Mouse (Mus musculus) limb, embryonic 15.5 days (tissue): Measurements from ENCODE around the gene Tmtc4. TPM values are rescaled to one million over a fixed set of nuclear protein-coding genes. Genes with fewer than 3 reads are reported as not detected.
A peak's percentile ranks its signal among the peaks of the same experiment; 100 is the strongest.

ENCODE experiments used
- ATAC-seq: fragments of 200-750 bp; cut with Nextera tagmentation; 2 replicates; pipeline ENCODE4 v1.8.0; 2017; ENCODE audit warnings: low read depth, moderate TSS enrichment; ENCODE audit not compliant: insufficient number of reproducible peaks, low FRiP score, low TSS enrichment
- H3K27ac ChIP-seq: fragments of 300-500 bp; sonication (generic); 2 replicates; pipeline ENCODE4 v1.5.1; 2015; ENCODE audit warnings: moderate library complexity, mild to moderate bottlenecking, inconsistent platforms
- H3K27me3 ChIP-seq: fragments of 300-500 bp; sonication (generic); 2 replicates; pipeline ENCODE4 v1.6.1; 2015; ENCODE audit warnings: inconsistent platforms
- H3K36me3 ChIP-seq: fragments of 300-500 bp; sonication (generic); 2 replicates; pipeline ENCODE4 v1.6.1; 2015; ENCODE audit warnings: inconsistent platforms
- H3K4me1 ChIP-seq: fragments of 300-500 bp; sonication (generic); 2 replicates; pipeline ENCODE4 v1.6.1; 2015; ENCODE audit warnings: inconsistent platforms
- H3K4me2 ChIP-seq: fragments of 300-500 bp; sonication (generic); 2 replicates; pipeline ENCODE4 v1.6.1; 2015; ENCODE audit warnings: mild to moderate bottlenecking, inconsistent platforms
- H3K4me3 ChIP-seq: fragments of 300-500 bp; sonication (generic); 2 replicates; pipeline ENCODE4 v1.5.1; 2015; ENCODE audit warnings: mild to moderate bottlenecking, inconsistent platforms
- H3K9ac ChIP-seq: fragments of 300-500 bp; sonication (generic); 2 replicates; pipeline ENCODE4 v1.6.1; 2015; ENCODE audit warnings: inconsistent platforms
- H3K9me3 ChIP-seq: fragments of 300-500 bp; sonication (generic); 2 replicates; pipeline ENCODE4 v1.6.1; 2016; ENCODE audit warnings: inconsistent platforms
- WGBS: fragments of 180-500 bp; shearing (Covaris S2); methylation state at CpG from one replicate; pipeline ENCODE4 v1.1.7; 2015; 5-methylcytosine and 5-hydroxymethylcytosine counted together
- polyA plus RNA-seq: library from polyadenylated mRNA; unstranded; fragments of >200 nt; fragmentation: Nextera tagmentation; extraction: Ambion mirVana; gene quantifications from 2 replicates; pipeline ENCODE4 v1.2.1, GENCODE M21; 2015

Gene Tmtc4
- 18.7 and 21.7 TPM in 2 replicates for polyA plus RNA-seq

DNA sequence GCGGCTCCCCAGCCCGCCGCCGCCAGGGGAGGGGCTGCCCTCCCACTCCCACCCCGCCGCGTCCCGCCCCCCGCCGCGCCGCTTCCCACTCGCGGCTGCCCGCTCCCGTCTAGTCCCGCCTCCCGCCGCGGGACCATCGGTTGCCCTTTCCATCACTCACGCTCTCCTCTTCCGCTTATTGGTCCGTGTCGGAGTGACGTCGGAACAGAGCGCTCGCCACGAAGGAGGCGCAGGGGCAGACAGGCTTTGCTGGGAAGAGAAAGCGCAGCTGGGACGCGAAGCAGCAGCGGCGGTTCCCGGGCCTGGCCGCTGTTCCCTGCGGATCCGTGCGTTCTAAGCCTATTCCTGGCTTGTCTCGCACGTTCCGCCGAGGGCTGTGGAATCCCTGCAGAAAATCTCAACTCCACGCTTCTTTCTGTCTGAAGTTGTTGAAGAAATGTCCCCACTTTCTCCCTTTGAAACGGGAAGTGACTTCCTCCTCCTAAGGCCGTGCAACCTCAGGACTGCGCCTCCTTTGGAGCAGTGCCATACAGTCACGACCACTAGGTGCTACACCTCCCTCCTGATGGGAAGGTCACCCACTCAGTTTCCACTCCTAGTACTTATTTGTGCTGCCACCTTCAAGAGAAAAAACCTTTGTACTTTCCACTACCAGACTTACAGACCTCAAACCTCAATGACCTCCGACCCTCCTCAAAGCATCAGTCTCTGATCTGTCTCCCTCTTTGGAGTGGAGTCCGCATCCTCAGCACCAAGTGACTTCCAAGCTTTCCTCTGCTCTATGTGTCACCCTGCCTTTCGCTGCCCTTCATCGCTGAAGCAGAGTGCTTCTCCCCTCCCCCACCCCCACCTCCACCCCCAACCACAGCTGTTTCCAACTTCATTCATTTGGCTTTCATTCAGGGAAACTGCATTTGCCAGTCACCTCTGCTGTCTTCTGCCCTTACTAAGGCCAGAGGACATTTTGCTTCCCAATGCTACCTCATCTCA is at the start of gene Tmtc4:
Tmtc4 (minus strand) TSS at position 810 of the 990 bp plus-strand sequence.
- Histone ChIP-seq H3K9me3 (no peaks in the 10 kb centered on the region), H3K4me3 (peak within 1 kb of the TSS; percentile 60), H3K4me1 (peaks cover 17% of the 10 kb centered on the region), H3K27me3 (no peaks in the 10 kb centered on the region), H3K4me2 (peak within 1 kb of the TSS; percentile 87), H3K9ac (peak within 1 kb of the TSS; percentile 56), H3K36me3 (no peaks in the 10 kb centered on the region), H3K27ac (peak within 1 kb of the TSS; percentile 93)
- ATAC-seq, result peak; percentile 96
- under 1% methylated on average over 50 of the region's 54 CpGs for WGBS

DNA sequence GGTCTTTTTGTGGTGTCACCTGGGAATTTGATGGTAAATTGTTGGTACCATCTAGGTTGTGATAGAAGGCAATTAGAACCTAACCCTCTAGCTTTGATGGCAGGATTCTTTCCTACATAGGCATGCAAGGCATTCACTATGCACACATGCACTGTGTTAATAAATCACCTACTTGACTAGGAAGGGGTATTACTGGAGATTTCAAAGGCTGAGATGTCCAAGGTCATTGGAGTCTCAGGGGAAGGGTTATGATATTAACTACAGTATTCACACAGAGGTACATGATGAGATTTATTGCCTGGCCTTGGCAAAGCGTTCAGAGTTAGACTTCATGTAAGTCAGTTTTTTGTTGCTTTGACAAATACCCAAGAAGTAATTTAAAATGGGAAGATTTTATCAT is 48.6 kb upstream of the Tmtc4 start:
- H3K4me3 ChIP-seq, result no peak overlapping the region
- H3K4me1 ChIP-seq, result no peaks in the 10 kb centered on the region
- no peak overlapping the region for H3K4me2 ChIP-seq
- H3K9me3 ChIP-seq, result no peaks in the 10 kb centered on the region
- no peak overlapping the region for H3K27ac ChIP-seq
- WGBS, result 54% methylated on average over 1 of the region's 1 CpGs
- H3K27me3 ChIP-seq, result no peaks in the 10 kb centered on the region
- no peak overlapping the region for H3K9ac ChIP-seq
- no peaks in the 10 kb centered on the region for H3K36me3 ChIP-seq
- no peak for ATAC-seq

DNA sequence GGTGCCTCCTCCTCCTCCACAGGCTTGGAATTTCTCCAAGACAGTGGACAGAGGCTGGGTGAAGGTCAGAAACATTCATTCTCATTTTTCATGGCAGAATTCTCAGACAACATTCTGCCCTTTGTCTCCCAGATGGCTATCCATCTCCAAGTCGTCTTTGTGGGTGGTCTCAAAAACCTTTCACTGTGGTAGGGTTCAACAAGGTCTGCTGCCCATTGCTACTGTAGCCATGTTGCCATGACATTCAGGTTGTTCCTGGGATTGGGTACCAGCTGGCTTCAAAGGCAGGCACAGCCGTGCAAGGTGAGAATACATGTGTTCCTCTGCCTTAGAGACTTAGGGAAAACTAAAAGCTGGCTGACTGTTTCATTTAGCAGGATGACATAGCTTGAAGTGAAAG is 44.0 kb upstream of the Tmtc4 start:
- no peak overlapping the region for H3K4me3 ChIP-seq

DNA sequence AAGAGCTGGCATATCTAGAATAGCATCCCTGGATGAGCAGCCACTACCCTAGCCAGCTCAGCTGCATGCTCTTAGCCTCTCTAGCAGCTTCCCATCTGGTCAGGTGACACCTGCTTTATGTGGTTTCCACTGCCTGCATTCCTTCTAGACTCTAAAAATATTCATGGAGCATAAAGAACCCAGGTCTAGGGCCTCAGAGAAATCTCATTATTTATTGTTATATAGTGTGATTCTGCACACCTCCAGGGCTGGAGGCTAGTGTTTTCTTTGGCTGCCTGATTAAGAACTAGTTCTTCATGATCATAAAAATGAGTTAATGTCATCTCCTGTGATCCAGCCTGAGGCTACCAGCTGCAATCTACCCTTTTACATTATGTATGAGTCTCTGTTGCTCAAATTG is 39.1 kb upstream of the Tmtc4 start:
- H3K4me1 ChIP-seq, result no peaks in the 10 kb centered on the region
- no peak overlapping the region for H3K27ac ChIP-seq
- H3K9ac ChIP-seq, result no peak overlapping the region
- no peak for ATAC-seq
- no peak overlapping the region for H3K4me2 ChIP-seq
- H3K27me3 ChIP-seq, result no peaks in the 10 kb centered on the region
- no peak overlapping the region for H3K4me3 ChIP-seq
- H3K36me3 ChIP-seq, result no peaks in the 10 kb centered on the region
- H3K9me3 ChIP-seq, result no peaks in the 10 kb centered on the region

More for the DNA sequence above, 44.0 kb upstream of the Tmtc4 start:
- no peaks in the 10 kb centered on the region for H3K9me3 ChIP-seq
- no peak overlapping the region for H3K9ac ChIP-seq
- H3K27me3 ChIP-seq, result no peaks in the 10 kb centered on the region
- H3K27ac ChIP-seq, result no peak overlapping the region
- no peaks in the 10 kb centered on the region for H3K36me3 ChIP-seq
- no peaks in the 10 kb centered on the region for H3K4me1 ChIP-seq
- no peak for ATAC-seq
- 60% methylated on average over 2 of the region's 2 CpGs for WGBS
- H3K4me2 ChIP-seq, result no peak overlapping the region

DNA sequence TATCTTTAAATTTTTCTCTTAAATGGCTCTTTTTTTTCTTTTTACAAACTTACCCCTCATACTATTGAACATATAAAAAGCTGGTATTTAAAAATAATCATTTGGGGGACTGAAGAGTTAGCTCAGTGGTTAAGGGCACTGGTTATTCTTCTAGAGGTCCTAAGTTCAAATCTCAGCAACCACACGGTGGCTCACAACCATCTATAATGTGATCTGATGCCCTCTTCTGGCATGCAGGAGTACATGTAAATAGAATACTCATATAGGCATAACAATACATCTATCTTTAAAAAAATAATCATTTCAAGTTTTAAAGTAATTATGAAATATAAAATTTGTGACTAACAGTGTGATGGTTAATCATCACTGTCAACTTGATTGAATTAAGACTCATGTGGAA is 32.5 kb upstream of the Tmtc4 start:
- no peak for ATAC-seq
- no peaks in the 10 kb centered on the region for H3K27me3 ChIP-seq
- H3K4me3 ChIP-seq, result no peak overlapping the region
- H3K36me3 ChIP-seq, result no peaks in the 10 kb centered on the region
- no peak overlapping the region for H3K9ac ChIP-seq
- H3K27ac ChIP-seq, result no peak overlapping the region
- H3K4me1 ChIP-seq, result no peaks in the 10 kb centered on the region
- no peak overlapping the region for H3K4me2 ChIP-seq
- 78% methylated on average over 1 of the region's 1 CpGs for WGBS
- no peaks in the 10 kb centered on the region for H3K9me3 ChIP-seq

DNA sequence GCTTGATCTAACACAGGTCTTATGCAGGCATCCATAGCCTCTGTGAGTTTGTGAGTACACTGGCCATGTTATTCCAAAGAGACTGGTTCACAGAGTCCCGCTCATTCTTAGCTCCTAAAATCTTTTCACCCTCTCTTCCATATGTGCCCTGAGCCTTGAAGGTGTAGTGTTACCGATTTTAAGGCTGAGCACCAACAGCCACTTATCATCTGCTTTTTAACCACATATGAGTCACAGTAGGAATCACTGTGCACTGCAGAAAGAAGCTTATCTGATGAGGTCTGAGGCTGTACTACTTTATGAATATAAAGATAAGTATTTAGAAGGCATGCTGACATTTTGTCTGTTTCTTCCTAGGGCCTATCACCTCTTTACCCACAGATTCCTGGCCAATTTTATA is 31.9 kb upstream of the Tmtc4 start:
- Histone ChIP-seq H3K27ac (no peak overlapping the region), H3K4me2 (no peak overlapping the region)

DNA sequence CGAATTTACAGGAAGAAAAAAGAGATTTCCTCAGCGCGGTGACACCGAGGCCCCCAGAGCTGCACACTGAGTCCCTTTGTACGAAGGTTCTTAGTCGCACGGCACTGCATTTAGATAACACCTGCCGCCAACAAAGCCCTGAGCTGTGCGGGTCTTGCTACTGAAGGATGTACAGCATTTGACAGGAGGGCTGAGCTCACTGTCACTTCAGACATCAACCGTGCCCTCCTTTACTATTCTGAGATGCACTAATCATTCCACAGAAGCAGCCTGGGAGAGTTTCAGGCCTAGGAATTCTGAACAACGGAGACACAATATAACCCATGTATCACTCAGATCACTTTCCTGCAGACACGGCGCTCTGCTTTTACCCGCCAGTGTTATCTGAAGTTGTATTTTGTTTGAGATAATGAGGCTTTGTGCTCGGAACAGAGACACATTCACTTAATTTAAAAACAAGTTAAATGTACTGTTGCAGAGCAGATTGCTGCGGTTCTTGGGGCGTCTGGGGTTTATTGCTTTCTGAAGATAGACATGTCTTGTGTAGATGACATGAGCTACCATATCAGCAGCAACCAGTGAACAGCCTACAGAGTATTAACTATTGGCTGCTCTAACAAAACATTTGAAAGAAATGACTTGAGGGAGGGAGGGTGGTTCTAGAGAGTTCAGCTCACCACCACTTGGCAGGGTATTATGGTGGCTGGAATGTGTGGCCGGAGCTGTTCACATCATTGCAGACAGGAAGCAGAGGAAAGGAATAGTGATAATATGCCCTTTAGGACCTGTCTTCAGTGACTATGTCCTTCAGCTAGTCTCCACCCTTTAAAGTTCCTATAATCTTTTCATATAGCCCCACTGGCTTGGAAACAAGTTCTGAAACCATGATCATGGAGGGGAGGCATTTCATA is 25.5 kb upstream of the Tmtc4 start:
- WGBS, result 75% methylated on average over 18 of the region's 18 CpGs
- Histone ChIP-seq H3K36me3 (no peaks in the 10 kb centered on the region), H3K27ac (no peak overlapping the region), H3K4me1 (no peaks in the 10 kb centered on the region), H3K9ac (no peak overlapping the region), H3K9me3 (no peaks in the 10 kb centered on the region), H3K4me2 (no peak overlapping the region), H3K4me3 (no peak overlapping the region), H3K27me3 (no peaks in the 10 kb centered on the region)
- no peak for ATAC-seq

More for the DNA sequence above, 31.9 kb upstream of the Tmtc4 start:
- Histone ChIP-seq H3K4me1 (no peaks in the 10 kb centered on the region), H3K27me3 (no peaks in the 10 kb centered on the region), H3K9ac (no peak overlapping the region), H3K9me3 (no peaks in the 10 kb centered on the region), H3K4me3 (no peak overlapping the region), H3K36me3 (no peaks in the 10 kb centered on the region)
- no peak for ATAC-seq
- 63% methylated on average over 2 of the region's 2 CpGs for WGBS

DNA sequence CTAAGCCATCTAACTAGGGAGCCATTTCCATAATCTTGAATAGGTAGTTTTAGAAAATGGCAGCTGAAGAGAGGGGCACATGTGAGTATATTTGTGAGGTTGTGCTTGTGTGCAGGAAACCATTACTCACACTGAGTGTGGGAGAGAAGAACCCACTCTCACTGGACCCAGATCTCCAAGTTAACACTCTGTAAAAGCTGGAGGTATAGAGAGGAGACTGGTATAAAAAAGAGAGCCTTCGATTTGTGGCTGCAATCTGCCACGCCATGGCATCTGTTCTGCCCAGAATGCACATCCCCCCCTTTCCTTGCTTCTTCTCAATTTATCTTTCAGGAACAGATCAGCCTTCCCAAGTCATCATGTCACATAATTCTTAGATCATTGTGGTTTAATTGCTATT is 24.8 kb upstream of the Tmtc4 start:
- H3K27ac ChIP-seq, result no peak overlapping the region
- 74% methylated on average over 2 of the region's 2 CpGs for WGBS
- no peaks in the 10 kb centered on the region for H3K9me3 ChIP-seq
- no peak overlapping the region for H3K4me2 ChIP-seq
- no peak for ATAC-seq
- no peak overlapping the region for H3K9ac ChIP-seq
- H3K4me3 ChIP-seq, result no peak overlapping the region
- no peaks in the 10 kb centered on the region for H3K27me3 ChIP-seq
- H3K36me3 ChIP-seq, result no peaks in the 10 kb centered on the region
- H3K4me1 ChIP-seq, result no peaks in the 10 kb centered on the region

DNA sequence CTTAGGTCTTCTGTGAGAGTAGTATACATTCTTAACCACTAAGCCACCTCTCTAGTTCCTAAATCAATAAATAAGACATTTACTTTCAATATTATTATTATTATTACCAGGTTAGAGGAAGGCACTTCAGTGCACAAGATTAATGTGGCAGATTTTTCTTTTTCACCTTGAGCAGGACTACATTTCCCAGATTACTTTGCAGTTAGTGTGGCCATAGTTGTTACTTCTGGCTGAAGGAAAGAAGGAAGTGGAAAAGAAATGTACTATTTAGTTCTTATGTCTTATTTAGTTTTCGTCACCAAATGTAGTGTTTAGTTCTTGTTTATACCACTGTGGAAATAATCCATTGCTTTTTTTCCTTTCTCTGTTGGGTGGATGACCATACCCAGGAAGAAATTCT is 19.9 kb upstream of the Tmtc4 start:
- H3K27me3 ChIP-seq, result no peaks in the 10 kb centered on the region
- no peak overlapping the region for H3K4me3 ChIP-seq
- H3K36me3 ChIP-seq, result no peaks in the 10 kb centered on the region
- H3K9me3 ChIP-seq, result no peaks in the 10 kb centered on the region
- H3K27ac ChIP-seq, result no peak overlapping the region
- H3K4me1 ChIP-seq, result no peaks in the 10 kb centered on the region
- ATAC-seq, result no peak
- H3K9ac ChIP-seq, result no peak overlapping the region
- no peak overlapping the region for H3K4me2 ChIP-seq
- 87% methylated on average over 1 of the region's 1 CpGs for WGBS

DNA sequence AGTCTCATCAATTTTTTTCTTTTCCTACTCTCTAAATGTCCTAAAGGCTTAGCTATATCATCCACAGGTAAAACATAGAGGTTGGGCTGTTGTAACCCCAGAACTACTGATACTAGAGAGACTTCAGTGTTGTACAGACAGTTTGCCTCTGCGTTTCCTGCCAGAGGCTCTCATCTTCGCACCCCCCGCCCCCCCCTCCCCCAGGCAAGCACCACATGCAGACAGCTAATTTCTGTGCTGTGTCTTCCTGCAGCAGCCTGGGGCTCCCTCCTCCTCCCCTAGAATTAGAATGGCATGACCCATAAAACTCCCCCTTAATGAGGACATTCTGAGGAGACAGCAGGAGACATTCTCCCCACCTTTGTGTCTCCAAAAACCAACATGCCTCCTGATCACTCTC is 17.6 kb upstream of the Tmtc4 start:
- H3K27ac ChIP-seq, result no peak overlapping the region
- no peaks in the 10 kb centered on the region for H3K36me3 ChIP-seq
- no peaks in the 10 kb centered on the region for H3K9me3 ChIP-seq
- no peak overlapping the region for H3K4me2 ChIP-seq
- no peak for ATAC-seq
- 11% methylated on average over 3 of the region's 3 CpGs for WGBS
- no peaks in the 10 kb centered on the region for H3K27me3 ChIP-seq
- H3K4me1 ChIP-seq, result no peaks in the 10 kb centered on the region
- no peak overlapping the region for H3K9ac ChIP-seq
- H3K4me3 ChIP-seq, result no peak overlapping the region

DNA sequence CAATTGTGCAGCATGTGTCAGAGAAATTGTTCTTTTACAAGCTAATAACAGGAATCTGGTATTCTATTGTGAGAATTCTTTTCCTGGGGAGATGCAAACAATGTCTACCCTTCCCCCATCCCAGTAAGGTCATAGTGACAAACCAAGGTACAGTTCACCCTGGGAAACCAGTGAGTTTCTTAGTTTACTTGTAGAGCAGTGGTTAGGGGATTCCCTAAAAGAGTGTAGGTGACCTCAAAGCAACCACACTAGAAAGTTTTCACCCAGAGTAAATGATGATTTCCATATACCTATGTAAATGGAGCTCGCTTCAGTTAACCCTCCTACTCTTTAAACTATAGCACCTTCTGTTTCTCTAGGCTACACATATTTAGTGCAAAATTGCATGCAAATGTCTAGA is 13.6 kb upstream of the Tmtc4 start:
- Histone ChIP-seq H3K27me3 (no peaks in the 10 kb centered on the region), H3K4me2 (no peak overlapping the region), H3K4me3 (no peak overlapping the region), H3K9ac (no peak overlapping the region), H3K36me3 (no peaks in the 10 kb centered on the region), H3K9me3 (no peaks in the 10 kb centered on the region), H3K27ac (no peak overlapping the region), H3K4me1 (no peaks in the 10 kb centered on the region)
- ATAC-seq, result no peak
- WGBS, result 86% methylated on average over 1 of the region's 1 CpGs

DNA sequence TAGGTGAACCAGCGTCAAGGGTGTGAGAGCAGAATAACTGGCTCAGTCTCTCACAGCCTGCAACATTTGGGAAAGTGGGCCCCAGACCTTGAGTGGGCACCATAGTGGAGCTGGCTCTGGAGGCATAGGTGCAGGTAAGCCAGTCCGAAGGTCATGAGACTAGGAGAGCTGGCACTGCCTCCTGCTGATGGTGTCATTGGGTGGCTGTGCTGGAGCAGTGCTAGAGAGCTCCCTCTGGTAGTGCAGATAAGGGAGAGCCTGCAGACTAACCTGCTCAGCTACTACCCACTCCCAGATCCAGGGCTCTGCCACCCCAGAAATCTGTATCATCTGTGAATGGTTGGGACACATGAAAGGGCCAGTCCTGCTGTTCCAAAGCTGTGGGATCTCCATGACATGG is 10.1 kb upstream of the Tmtc4 start:
- Histone ChIP-seq H3K9ac (no peak overlapping the region), H3K27me3 (no peaks in the 10 kb centered on the region), H3K4me1 (no peaks in the 10 kb centered on the region), H3K36me3 (no peaks in the 10 kb centered on the region), H3K27ac (no peak overlapping the region), H3K9me3 (no peaks in the 10 kb centered on the region), H3K4me3 (no peak overlapping the region), H3K4me2 (no peak overlapping the region)
- no peak for ATAC-seq
- WGBS, result 87% methylated on average over 2 of the region's 2 CpGs
